Mouse (Mus musculus) ovary, postnatal 36 days (tissue): ENCODE data around the gene Nxph3.

Experiments used
- DNase-seq: peaks from one replicate; pipeline ENCODE4 v3.0.0; 2022; ENCODE audit warnings: low spot score, mixed read lengths

The Nxph3 gene

DNA sequence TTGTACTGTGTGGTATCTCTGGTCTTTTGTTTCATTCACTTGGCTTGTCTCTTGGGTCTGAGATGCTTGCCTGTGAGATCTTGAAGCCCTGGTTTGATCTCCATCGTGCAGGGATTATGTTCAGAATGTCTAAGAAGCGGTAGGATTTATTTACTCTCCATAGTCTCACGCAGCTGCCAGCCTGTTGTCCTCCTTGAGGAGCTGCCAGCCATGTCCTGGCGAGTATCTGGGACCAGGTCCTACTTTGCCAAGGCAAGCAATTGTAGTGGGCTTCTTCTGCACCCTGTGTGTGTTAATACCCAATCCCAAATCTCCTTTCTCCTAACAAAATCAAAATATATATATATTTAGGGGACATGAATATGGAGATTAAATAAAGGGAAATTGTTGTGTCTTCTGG is 21.4 kb downstream of the Nxph3 start:
- no peak for DNase-seq

DNA sequence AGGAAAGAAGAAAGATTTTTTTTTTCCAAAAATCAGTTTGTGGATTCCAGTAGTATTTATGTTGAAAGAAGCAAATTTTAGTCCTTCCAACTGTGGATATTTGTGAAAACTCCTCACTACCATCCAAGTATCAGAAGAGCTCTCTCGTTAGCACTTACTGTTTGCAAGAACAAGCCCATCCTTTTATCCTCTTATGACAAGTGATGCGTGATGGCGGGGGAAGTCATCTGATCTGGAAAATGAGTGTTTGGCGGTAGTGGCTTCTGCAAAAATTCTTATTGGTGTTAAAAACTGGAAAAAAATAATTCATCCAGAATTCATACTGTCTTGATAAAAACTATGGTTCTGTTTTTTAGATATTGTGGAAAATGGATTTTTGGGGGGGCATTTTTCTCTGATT is 22.1 kb downstream of the Nxph3 start:
- no peak for DNase-seq

DNA sequence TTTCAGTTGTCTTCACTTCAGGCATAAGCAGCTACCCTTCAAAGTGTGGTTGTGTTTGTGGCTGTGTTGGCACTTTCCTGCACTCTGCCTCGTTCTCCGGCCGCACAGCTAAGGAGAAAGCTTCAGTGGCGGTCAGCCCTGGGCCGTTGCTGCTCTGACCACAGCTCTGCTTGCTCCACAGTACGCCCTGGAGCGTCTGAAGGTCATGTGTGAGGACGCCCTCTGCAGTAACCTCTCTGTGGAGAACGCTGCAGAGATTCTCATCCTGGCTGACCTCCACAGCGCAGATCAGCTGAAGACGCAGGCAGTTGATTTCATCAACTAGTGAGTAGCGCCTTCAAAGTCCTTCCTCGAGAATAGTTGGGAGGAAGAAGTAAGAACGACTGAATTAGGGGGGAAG is 24.3 kb downstream of the Nxph3 start:
- DNase-seq: no peak

DNA sequence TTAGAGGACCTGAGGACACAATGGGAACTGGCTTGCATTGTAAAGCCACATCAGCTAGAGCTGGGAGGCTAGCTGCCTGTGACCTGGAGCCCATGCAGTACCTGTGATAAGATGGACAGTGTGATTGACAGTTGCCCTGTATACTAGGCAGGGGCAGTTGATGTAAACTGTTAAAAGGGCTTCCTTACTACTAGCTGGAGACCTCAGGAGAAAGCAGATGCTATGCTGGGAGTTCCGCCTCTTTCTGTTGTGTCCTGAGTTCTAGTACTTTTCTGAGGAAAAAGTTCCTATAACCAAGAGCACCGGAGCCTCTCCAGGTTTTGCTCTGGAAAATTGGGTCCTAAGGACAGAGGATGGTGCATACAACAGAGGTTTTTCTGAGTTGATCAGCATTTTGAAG is 27.1 kb downstream of the Nxph3 start:
- DNase-seq: no peak

DNA sequence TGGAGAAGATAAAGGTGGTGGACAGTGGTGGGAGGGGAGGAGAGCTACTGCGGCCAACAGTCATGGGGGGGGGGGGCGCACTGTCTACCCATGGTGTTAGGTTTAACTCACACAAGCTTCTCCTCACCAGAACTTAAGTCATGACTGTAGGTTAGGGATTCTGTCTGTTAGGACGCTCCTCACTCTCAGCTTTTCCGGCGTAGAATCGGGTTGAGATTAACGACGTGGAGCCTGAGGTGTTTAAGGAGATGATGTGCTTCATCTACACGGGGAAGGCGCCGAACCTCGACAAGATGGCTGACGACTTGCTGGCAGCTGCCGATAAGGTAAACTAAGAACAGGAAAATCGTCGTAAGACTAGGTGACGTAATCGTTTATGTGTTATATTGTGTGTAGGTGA is 28.7 kb downstream of the Nxph3 start:
- DNase-seq: no peak

DNA sequence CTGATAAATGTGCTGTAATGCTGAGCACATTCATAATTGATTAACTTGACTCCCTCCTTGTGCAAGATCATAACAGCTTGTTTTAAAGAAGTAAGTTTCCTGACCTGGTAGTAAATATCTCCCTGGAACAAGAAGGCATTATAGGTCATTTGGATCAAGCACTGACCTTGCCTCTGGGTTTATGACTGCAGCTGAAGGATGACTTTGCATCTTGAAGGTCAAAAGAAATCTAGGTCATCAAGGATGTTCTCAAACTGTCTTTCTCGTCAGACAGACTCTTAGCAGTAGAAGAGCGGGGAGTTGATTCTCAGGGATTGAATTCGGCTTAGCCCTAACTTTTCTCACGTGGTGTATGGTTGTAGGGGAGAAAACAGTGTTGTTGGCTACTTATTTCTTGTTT is 33.7 kb downstream of the Nxph3 start:
- DNase-seq: no peak

DNA sequence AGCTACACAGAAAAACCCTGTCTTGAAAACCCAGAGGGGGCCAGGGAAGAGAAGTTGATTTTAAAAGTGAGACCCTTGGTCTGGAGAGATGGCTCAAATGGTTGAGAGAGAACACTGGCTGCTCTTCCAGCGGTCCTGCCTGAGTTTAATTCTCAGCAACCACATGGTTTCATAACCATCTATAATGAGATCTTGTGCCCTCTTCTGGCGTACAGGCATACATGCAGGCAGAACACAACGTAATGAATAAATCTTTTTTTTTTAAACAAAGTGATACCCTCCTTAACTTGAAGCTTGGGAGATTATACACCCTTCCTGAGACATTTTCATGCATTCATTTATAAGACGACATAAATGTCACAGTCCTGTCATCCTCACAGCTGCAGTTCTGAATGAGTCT is 34.9 kb downstream of the Nxph3 start:
- DNase-seq: no peak

DNA sequence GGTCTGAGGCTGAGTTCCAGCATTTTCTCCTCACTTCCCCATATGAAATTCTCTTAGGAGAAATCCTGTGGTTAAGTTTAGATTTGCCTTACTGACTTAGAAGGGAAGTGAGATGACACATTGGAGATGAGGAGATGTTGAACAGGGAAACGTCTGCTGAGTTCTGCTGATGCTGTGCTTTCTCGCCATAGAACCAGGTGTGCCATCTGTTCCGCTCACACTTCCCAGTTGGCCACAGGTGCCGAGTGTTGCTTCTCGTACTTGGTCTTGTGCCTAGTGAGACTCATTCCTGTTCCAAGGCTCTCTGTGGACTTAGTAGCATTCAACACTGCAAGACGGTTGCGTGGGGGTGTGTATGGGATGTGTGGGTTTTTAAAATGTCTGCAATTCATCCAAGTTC is 38.0 kb downstream of the Nxph3 start:
- DNase-seq: no peak

DNA sequence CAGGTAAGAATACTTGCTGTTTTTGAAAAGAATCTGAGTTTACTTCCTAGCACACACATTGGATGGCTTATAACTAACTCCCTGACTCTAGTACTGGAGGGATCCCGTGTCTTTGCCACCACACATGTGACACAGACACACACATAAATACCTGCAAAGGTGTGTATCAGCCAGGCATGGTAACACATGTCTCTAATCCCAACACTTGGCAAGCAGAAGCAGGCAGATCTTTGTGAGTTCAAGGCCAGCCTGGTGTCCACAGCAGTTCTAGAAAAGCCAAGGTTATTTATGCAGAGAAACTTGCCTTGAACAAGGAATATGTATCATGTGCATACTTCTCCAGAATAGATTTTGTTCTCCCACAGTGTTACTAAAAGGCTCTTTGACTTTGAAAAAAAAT is 40.9 kb downstream of the Nxph3 start:
- no peak for DNase-seq

DNA sequence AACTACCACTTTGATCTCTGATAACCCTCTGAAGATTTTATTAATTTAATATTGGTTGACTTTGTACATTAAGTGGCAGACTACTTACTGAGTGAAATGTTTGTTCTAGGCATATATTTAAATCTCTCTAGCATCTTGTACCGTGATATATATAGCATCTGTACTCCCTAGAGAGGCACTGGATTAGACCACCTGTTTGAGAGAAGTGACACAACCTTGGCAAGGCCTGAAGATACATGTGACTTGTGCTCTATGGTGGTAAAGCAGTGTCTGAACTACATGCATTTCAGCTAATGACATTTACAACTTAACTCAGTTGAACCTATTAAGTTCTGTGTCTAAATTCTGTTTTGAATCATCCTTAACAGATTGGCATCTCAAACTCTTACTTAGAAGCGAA is 41.4 kb downstream of the Nxph3 start:
- DNase-seq: no peak

DNA sequence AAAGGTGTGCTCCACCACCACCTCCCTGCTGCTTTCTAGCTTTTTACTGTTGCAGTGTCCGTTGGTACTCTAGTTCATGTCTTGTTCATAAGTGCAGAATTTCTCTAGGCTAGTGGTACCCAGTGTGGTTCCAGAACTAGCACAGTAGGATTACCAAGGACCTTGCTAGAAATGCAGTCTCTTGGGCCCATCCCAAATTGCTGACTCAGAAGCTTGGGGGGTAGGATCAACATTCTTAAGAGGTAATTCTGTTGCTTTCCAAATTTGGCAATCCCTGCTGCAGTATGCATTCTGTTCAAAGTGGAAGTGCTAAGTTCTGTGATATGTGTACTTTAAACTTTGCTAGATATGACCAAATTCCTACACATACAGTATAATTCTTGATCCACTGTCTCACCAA is 46.6 kb downstream of the Nxph3 start:
- DNase-seq: no peak

DNA sequence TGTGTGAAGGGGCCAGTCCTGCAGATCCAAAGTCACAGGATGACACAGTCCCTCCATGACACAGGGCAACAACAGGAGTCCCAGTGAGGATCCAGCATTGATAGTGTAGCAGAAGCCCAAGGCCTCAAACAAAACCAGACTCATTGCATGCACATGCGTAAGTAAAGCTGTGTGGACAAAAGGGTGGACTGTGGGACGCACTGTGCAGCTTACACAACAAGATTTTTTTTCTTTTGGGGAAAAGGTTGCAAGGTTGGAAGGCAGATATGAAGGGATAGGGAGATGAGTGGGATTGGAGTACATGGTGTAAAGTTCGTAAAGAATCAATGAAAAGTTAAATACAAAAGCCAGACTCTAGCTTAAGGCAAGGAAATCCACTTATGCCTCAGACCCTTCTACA is 52.2 kb downstream of the Nxph3 start:
- no peak for DNase-seq

DNA sequence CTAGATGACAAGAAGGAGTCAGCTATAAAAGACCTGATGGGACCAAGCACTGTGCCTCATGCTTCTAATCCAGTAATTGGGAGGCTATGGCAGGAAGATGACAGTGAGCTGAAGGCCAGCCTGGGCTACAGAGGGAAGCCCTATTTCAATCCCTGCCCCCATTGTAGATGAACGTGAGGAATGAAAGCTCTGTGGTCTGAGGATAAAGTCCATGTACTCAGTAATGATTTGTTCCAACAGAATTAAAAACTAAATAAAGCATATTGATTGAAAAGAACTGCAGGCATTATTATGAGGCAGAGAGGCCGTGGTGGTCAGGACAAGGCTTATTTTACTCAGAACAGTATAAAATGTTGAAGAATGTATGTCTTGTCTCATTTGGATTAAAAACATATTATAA is 53.5 kb downstream of the Nxph3 start:
- DNase-seq: no peak
